Mouse (Mus musculus) liver, embryonic 11.5 days (tissue): ENCODE measurements around the gene Aim2. TPM values are rescaled to one million over a fixed set of nuclear protein-coding genes. Genes with fewer than 3 reads are reported as not detected.

Experiments used
- ATAC-seq: fragments of 200-750 bp; cut with Nextera tagmentation; replicated peaks from 2 replicates; pipeline ENCODE4 v1.8.0; 2017; ENCODE audit warnings: moderate number of reproducible peaks, mild to moderate bottlenecking, moderate TSS enrichment, moderate library complexity; ENCODE audit not compliant: low FRiP score
- DNase-seq: peaks from one replicate; pipeline ENCODE4 v3.0.0-alpha.2; 2017; ENCODE audit warnings: low spot score
- H3K27ac ChIP-seq: fragments of 300-500 bp; sonication (generic); 2 replicates; pipeline ENCODE4 v1.5.1; 2014; ENCODE audit warnings: mild to moderate bottlenecking, low read depth, low read length, control low read depth
- H3K27me3 ChIP-seq: fragments of 300-500 bp; sonication (generic); replicated peaks from 2 replicates; pipeline ENCODE4 v1.6.1; 2014; ENCODE audit warnings: low read length, mixed read lengths; ENCODE audit not compliant: control insufficient read depth, insufficient read depth
- H3K36me3 ChIP-seq: fragments of 300-500 bp; sonication (generic); 2 replicates; pipeline ENCODE4 v1.6.1; 2014; ENCODE audit warnings: mild to moderate bottlenecking, low read length, moderate library complexity, mixed read lengths; ENCODE audit not compliant: control insufficient read depth, insufficient read depth
- H3K4me1 ChIP-seq: fragments of 300-500 bp; sonication (generic); replicated peaks from 2 replicates; pipeline ENCODE4 v1.6.1; 2014; ENCODE audit warnings: low read length, mixed read lengths; ENCODE audit not compliant: control insufficient read depth, insufficient read depth
- H3K4me2 ChIP-seq: fragments of 300-500 bp; sonication (generic); 2 replicates; pipeline ENCODE4 v1.6.1; 2014; ENCODE audit warnings: mild to moderate bottlenecking, control low read depth, moderate library complexity
- H3K4me3 ChIP-seq: fragments of 300-500 bp; sonication (generic); 2 replicates; pipeline ENCODE4 v1.5.1; 2014; ENCODE audit warnings: low read depth, low read length, control low read depth
- H3K9ac ChIP-seq: fragments of 300-500 bp; sonication (generic); 2 replicates; pipeline ENCODE4 v1.6.1; 2014; ENCODE audit warnings: low read depth, low read length, control low read depth
- H3K9me3 ChIP-seq: fragments of 300-500 bp; sonication (generic); 2 replicates; pipeline ENCODE4 v1.6.1; 2016; ENCODE audit warnings: low read length, inconsistent platforms, mixed read lengths; ENCODE audit not compliant: control insufficient read depth
- WGBS: fragments of 180-500 bp; shearing (Covaris S2); extraction: QIAGEN DNeasy Blood & Tissue Kit; methylation state at CpG from one replicate; pipeline ENCODE4 v1.1.7; 2014; 5-methylcytosine and 5-hydroxymethylcytosine counted together
- polyA plus RNA-seq: library from polyadenylated mRNA; unstranded; fragments of >200 nt; fragmentation: Nextera tagmentation; extraction: Ambion mirVana; gene quantifications from 2 replicates; pipeline ENCODE4 v1.2.1, GENCODE M21; 2014

Gene Aim2
- polyA plus RNA-seq, 1 experiment from 2014 or later: 1.1 TPM

DNA sequence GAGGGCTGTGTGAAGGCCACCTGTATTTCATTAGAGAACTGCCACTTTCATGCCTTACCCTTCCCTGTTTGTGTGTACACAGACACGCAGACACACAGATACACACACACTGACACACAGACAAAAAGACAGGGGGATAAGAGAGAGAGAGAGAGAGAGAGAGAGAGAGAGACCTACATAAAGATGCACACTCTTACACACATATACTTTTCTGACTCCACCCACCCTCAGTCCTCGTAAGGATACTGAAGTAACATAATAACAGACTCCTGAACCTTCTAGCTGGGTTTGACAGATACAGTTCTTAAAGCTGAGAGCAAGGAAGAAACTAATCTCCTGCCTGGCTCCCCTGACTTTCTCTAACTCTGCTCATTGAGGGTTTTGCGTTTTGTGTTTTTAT lies 38.8 kb downstream of the Aim2 start:
- Histone ChIP-seq H3K9ac (no peak overlapping the region), H3K27me3 (0 out of 2 replicates have a peak, but pooled peaks cover 4% of the 10 kb centered on the region), H3K4me1 (no peaks in the 10 kb centered on the region), H3K36me3 (no peaks in the 10 kb centered on the region), H3K4me3 (no peak overlapping the region), H3K9me3 (no peaks in the 10 kb centered on the region), H3K4me2 (no peak overlapping the region), H3K27ac (no peak overlapping the region)
- no peak for ATAC-seq
- DNase-seq: no peak
- 27% methylated on average over 3 of the region's 3 CpGs for WGBS

- ATAC-seq (no peak; the same call in 1 of the 2 replicates), DNase-seq (no peak)
- no peaks in the 10 kb centered on the region for H3K4me1 ChIP-seq
- H3K4me3 ChIP-seq: no peak overlapping the region
- no peak overlapping the region for H3K9ac ChIP-seq
- H3K9me3 ChIP-seq: no peaks in the 10 kb centered on the region
- no peak overlapping the region for H3K27ac ChIP-seq
- 15% methylated on average over 13 of the region's 13 CpGs for WGBS
- H3K4me2 ChIP-seq: no peak overlapping the region
- 0 out of 2 replicates have a peak, but pooled peaks cover 4% of the 10 kb centered on the region for H3K27me3 ChIP-seq
- no peaks in the 10 kb centered on the region for H3K36me3 ChIP-seq
Observed at GRCm38 (mm10) chr1:173389901-173390401, 39.3 kb downstream of the Aim2 start.

DNA sequence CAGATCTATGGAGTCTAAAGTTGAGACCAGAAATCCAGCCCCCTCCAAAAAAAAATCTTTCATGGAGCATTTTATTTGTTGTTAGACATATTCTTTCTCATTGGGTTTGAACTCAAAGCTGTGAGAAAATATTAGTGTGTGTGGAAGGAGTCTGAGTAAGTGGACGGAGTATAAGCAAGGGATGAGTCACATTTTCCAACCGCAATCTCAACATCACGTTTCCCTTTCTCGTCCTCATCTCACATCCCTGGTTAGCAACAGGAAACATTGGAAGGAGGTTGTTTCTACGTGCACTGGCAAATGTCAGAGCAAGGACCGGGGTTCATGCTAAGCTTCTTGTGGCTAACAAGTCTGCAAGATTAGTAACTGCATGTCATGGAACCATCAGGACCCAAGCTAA lies 41.1 kb downstream of the Aim2 start:
- 0 out of 2 replicates have a peak, but pooled peaks cover 4% of the 10 kb centered on the region for H3K27me3 ChIP-seq

GRCm38 (mm10) chr1:173398323-173398970 lies 47.8 kb downstream of the Aim2 start:
- H3K36me3 ChIP-seq: no peaks in the 10 kb centered on the region
- ATAC-seq (peak; percentile 43), DNase-seq (no peak)
- H3K4me2 ChIP-seq: no peak overlapping the region
- H3K27ac ChIP-seq: no peak overlapping the region
- H3K27me3 ChIP-seq: no peaks in the 10 kb centered on the region
- WGBS: 32% methylated on average over 3 of the region's 3 CpGs
- no peak overlapping the region for H3K9ac ChIP-seq
- H3K9me3 ChIP-seq: no peaks in the 10 kb centered on the region
- H3K4me3 ChIP-seq: no peak overlapping the region
- H3K4me1 ChIP-seq: no peaks in the 10 kb centered on the region

More for the DNA sequence above, 41.1 kb downstream of the Aim2 start:
- Histone ChIP-seq H3K9ac (no peak overlapping the region), H3K27ac (no peak overlapping the region), H3K4me3 (no peak overlapping the region), H3K4me2 (no peak overlapping the region), H3K9me3 (no peaks in the 10 kb centered on the region), H3K36me3 (no peaks in the 10 kb centered on the region), H3K4me1 (no peaks in the 10 kb centered on the region)
- no peak for DNase-seq
- ATAC-seq: no peak
- 64% methylated on average over 6 of the region's 6 CpGs for WGBS

DNA sequence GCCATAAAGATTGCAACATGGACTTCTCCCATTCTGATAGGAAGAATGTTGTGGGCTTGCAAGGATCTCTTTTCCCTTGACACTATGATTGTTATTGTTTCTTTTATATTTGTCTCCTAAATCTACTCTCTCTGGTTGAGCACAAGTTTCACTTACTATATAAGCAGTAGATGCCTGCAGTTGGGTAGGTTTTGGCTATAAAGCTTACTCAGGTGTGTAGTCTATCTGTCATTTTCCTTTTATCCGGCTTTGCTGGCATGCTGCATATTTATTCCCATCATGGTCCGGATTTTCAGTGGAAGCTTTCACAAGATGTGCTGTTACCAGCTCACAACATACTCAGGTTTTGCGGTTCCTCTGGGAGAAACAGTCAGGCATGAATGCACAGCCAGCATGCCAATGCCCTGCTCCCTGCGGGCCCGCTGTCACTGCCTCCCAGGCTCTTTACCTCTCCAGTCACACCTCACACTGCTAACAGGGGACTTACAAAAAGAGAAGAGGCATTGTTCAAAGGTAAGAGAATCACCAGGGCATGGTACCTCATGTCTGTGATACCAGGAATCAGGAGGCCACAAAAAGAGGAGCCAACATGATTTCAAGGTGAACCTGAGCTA lies 54.1 kb downstream of the Aim2 start:
- H3K36me3 ChIP-seq: no peaks in the 10 kb centered on the region
- H3K27me3 ChIP-seq: no peaks in the 10 kb centered on the region
- no peak overlapping the region for H3K27ac ChIP-seq
- H3K4me3 ChIP-seq: no peak overlapping the region
- no peak overlapping the region for H3K4me2 ChIP-seq
- 84% methylated on average over 5 of the region's 5 CpGs for whole genome bisulfite sequencing
- H3K9ac ChIP-seq: no peak overlapping the region
- H3K9me3 ChIP-seq: no peaks in the 10 kb centered on the region
- H3K4me1 ChIP-seq: no peaks in the 10 kb centered on the region
- ATAC-seq: no peak
- no peak for DNase-seq

GRCm38 (mm10) chr1:173409066-173409465 lies 58.4 kb downstream of the Aim2 start:
- H3K9me3 ChIP-seq: no peaks in the 10 kb centered on the region
- H3K27me3 ChIP-seq: no peaks in the 10 kb centered on the region
- no peak overlapping the region for H3K27ac ChIP-seq
- no peak overlapping the region for H3K9ac ChIP-seq
- no peaks in the 10 kb centered on the region for H3K36me3 ChIP-seq
- H3K4me3 ChIP-seq: no peak overlapping the region
- no peak overlapping the region for H3K4me2 ChIP-seq
- no peaks in the 10 kb centered on the region for H3K4me1 ChIP-seq
- ATAC-seq (no peak), DNase-seq (no peak)

- no peak overlapping the region for H3K4me2 ChIP-seq
- 71% methylated on average over 4 of the region's 4 CpGs for WGBS
Observed at GRCm38 (mm10) chr1:173411863-173412262, 61.2 kb downstream of the Aim2 start.

DNA sequence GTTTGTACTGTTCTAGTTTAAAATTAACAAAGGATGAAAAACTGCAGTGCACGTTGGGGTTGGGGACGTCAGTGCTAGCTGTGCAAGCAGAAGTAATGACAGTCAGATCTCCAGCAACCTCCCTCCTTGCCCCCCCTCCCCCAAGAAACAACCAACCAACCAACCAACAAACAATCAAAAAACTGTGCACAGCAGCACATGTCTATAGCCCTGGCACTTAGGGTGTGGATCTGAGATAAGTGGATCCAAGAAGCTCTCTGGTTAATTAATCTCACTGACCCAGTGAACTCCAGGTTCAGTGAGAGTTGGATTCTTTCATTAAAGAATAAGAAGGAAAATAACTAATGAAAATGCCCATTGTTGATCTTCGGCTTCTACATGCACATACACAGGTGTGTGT lies 64.0 kb downstream of the Aim2 start:
- Histone ChIP-seq H3K9ac (no peak overlapping the region), H3K4me2 (no peak overlapping the region), H3K4me3 (no peak overlapping the region), H3K9me3 (no peaks in the 10 kb centered on the region), H3K36me3 (no peaks in the 10 kb centered on the region), H3K4me1 (no peaks in the 10 kb centered on the region), H3K27ac (no peak overlapping the region), H3K27me3 (no peaks in the 10 kb centered on the region)
- ATAC-seq (peak; percentile 30; the same call in 1 of the 2 replicates), DNase-seq (no peak)
- WGBS: 61% methylated on average over 3 of the region's 3 CpGs

More at GRCm38 (mm10) chr1:173411863-173412262, 61.2 kb downstream of the Aim2 start:
- Histone ChIP-seq H3K27me3 (no peaks in the 10 kb centered on the region), H3K36me3 (no peaks in the 10 kb centered on the region), H3K4me1 (no peaks in the 10 kb centered on the region), H3K9me3 (no peaks in the 10 kb centered on the region), H3K9ac (no peak overlapping the region), H3K4me3 (no peak overlapping the region), H3K27ac (no peak overlapping the region)
- DNase-seq: no peak
- no peak for ATAC-seq

DNA sequence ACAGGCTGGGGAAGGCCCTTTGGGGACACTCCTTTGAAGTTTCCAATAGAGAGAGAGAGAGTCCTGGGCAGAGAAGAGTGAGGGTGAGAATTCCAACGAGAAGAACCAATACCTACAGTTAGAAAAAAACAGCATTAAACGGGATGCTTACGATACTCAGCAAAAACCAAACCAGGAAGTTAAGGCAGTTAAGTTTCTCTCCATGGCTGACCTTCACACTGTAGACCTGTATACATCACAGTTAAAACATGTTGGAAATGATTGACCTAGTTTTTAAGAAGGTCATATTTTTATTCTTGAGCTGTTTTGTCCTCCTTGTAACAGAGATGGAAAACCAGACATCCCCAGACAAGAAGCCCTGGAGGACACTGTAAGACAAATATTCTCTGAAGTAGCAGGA lies 67.8 kb downstream of the Aim2 start:
- WGBS: 92% methylated on average over 3 of the region's 3 CpGs
- H3K4me1 ChIP-seq: no peaks in the 10 kb centered on the region
- no peak overlapping the region for H3K4me2 ChIP-seq
- no peak overlapping the region for H3K4me3 ChIP-seq
- H3K9ac ChIP-seq: no peak overlapping the region
- H3K9me3 ChIP-seq: no peaks in the 10 kb centered on the region
- no peak for DNase-seq
- no peaks in the 10 kb centered on the region for H3K36me3 ChIP-seq
- no peak overlapping the region for H3K27ac ChIP-seq
- H3K27me3 ChIP-seq: no peaks in the 10 kb centered on the region
- no peak; the same call in 1 of the 2 replicates for ATAC-seq
